Mouse (Mus musculus) kidney, postnatal 0 days (tissue): Measurements from ENCODE around the gene Ipo8. TPM values are rescaled to one million over a fixed set of nuclear protein-coding genes. Genes with fewer than 3 reads are reported as not detected.

Experiments used
- ATAC-seq: fragments of 200-750 bp; cut with Nextera tagmentation; replicated peaks from 2 replicates; pipeline ENCODE4 v1.8.0; 2017; ENCODE audit warnings: low read depth, moderate number of reproducible peaks, moderate TSS enrichment, moderate library complexity; ENCODE audit not compliant: low FRiP score
- DNase-seq: peaks from one replicate; pipeline ENCODE4 v3.0.0-alpha.2; 2016; ENCODE audit warnings: low spot score
- H3K27ac ChIP-seq: fragments of 300-500 bp; sonication (generic); 2 replicates; pipeline ENCODE4 v1.5.1; 2014; ENCODE audit warnings: mild to moderate bottlenecking
- H3K27me3 ChIP-seq: fragments of 300-500 bp; sonication (generic); 2 replicates; pipeline ENCODE4 v1.6.1; 2014; ENCODE audit warnings: low read length, mixed read lengths; ENCODE audit not compliant: insufficient read depth
- H3K36me3 ChIP-seq: fragments of 300-500 bp; sonication (generic); 2 replicates; pipeline ENCODE4 v1.6.1; 2014; ENCODE audit warnings: low read length, mixed read lengths; ENCODE audit not compliant: insufficient read depth
- H3K4me1 ChIP-seq: fragments of 300-500 bp; sonication (generic); replicated peaks from 2 replicates; pipeline ENCODE4 v1.6.1; 2014; ENCODE audit warnings: antibody characterized with exemption, low read length, mixed read lengths; ENCODE audit not compliant: insufficient read depth
- H3K4me2 ChIP-seq: fragments of 300-500 bp; sonication (generic); 2 replicates; pipeline ENCODE4 v1.6.1; 2014; ENCODE audit warnings: mild to moderate bottlenecking, low read length, moderate library complexity, mixed read lengths
- H3K4me3 ChIP-seq: fragments of 300-500 bp; sonication (generic); replicated peaks from 2 replicates; pipeline ENCODE4 v1.5.1; 2014; ENCODE audit warnings: low read depth, low read length
- H3K9ac ChIP-seq: fragments of 300-500 bp; sonication (generic); 2 replicates; pipeline ENCODE4 v1.6.1; 2014; ENCODE audit warnings: low read depth, low read length
- H3K9me3 ChIP-seq: fragments of 300-500 bp; sonication (generic); replicated peaks from 2 replicates; pipeline ENCODE4 v1.6.1; 2016; ENCODE audit warnings: low read length, inconsistent platforms, mixed read lengths
- CTCF ChIP-seq: IDR thresholded peaks from 2 replicates; pipeline ENCODE4 v1.5.1; 2016; ENCODE audit warnings: antibody characterized with exemption, low read depth, mild to moderate bottlenecking, moderate library complexity
- WGBS: fragments of 180-500 bp; shearing (Covaris S2); extraction: QIAGEN DNeasy Blood & Tissue Kit; methylation state at CpG from one replicate; pipeline ENCODE4 v1.1.7; 2014; 5-methylcytosine and 5-hydroxymethylcytosine counted together
- polyA plus RNA-seq: library from polyadenylated mRNA; unstranded; fragments of >200 nt; fragmentation: Nextera tagmentation; extraction: Ambion mirVana; gene quantifications from 2 replicates; pipeline ENCODE4 v1.2.1, GENCODE M21; 2015

Ipo8 gene
- polyA plus RNA-seq, 1 experiment from 2014 or later = 17.3 TPM

DNA sequence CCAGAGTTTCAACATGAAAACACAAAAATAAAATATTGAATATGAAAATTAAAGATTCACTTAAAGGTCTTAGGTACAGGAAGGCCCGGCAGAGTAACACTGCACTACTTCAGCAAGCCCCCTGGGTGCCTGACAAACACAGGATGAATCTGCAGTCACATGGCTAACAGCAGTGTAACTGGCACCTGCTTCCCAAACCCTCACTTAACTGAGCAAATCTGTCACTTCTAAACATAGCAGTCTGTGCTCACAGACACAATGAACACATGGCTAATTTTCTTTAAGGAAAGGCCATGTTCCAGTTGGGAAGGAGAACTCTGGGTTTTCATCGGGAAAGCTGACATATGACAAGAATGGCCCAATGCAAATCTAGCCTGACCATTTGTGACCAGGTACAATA is 36.1 kb downstream of the Ipo8 start:
- Histone ChIP-seq H3K4me3 (no peak overlapping the region), H3K9ac (no peak overlapping the region), H3K9me3 (no peaks in the 10 kb centered on the region), H3K4me1 (no peaks in the 10 kb centered on the region), H3K27me3 (no peaks in the 10 kb centered on the region), H3K4me2 (no peak overlapping the region), H3K36me3 (peaks cover 34% of the 10 kb centered on the region), H3K27ac (no peak overlapping the region)
- WGBS = 97% methylated on average over 2 of the region's 2 CpGs
- no peak for TF ChIP-seq CTCF
- DNase-seq (no peak), ATAC-seq (no peak)

DNA sequence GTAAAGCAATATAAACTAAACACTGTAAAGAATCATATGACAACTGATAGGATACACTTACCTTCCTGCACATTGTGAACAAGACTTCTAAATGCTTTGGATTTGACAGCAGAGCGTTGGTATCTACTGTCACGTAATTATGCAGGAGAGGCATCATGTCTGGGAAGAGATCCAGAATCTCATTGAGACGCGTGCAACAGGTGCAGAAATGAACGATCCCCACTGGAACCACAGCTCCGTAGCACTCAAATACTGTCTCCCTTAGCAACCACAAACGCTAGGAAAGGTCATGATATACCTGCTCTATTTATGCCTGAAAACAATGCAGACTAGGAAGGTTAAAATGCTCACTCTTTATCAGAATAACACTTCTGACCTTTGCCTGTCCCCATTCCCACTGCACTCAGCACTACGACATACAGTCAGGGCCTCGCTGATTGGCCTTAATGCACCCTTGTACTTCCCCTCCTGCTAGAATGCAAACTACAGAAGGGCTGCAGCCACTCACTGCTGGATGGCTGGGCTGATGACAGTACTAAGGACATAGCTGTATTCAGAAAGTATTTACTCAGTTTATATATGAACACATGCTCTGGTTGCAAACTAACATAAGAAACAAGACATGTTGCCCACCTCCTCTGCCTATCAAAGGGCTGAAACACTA is 42.1 kb downstream of the Ipo8 start:
- Histone ChIP-seq H3K4me1 (no peaks in the 10 kb centered on the region), H3K4me2 (no peak overlapping the region), H3K27me3 (no peaks in the 10 kb centered on the region), H3K4me3 (no peak overlapping the region), H3K36me3 (peaks cover 34% of the 10 kb centered on the region; the same call in 1 of the 2 replicates), H3K27ac (no peak overlapping the region), H3K9ac (no peak overlapping the region), H3K9me3 (no peaks in the 10 kb centered on the region)
- no peak for TF ChIP-seq CTCF
- ATAC-seq (no peak), DNase-seq (no peak)
- WGBS = 92% methylated on average over 9 of the region's 9 CpGs

DNA sequence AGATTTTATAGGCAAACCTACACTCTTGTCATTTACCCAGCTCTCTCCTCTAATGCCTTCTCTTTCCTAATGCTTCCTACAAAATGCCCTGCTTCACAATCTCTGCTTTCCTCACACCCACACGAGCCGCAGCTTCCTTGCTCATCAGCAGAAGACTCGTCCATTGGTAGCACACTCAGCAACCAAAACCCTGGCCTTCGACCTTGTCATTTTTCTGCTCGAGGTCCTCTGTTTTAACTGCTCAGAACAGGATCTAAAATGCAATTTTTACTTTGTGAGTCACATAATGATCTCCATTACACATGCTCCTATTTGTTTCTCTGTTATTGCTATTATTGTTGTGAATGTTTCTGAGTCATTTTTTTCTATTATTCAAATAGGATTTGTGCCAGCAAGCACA is 45.1 kb downstream of the Ipo8 start:
- Histone ChIP-seq H3K4me1 (no peaks in the 10 kb centered on the region), H3K4me2 (no peak overlapping the region), H3K27me3 (no peaks in the 10 kb centered on the region), H3K9ac (no peak overlapping the region), H3K27ac (no peak overlapping the region), H3K4me3 (no peak overlapping the region), H3K36me3 (peaks cover 36% of the 10 kb centered on the region; the same call in 1 of the 2 replicates), H3K9me3 (no peaks in the 10 kb centered on the region)
- TF ChIP-seq CTCF = no peak
- DNase-seq = no peak
- no peak for ATAC-seq
- 90% methylated on average over 5 of the region's 5 CpGs for WGBS

DNA sequence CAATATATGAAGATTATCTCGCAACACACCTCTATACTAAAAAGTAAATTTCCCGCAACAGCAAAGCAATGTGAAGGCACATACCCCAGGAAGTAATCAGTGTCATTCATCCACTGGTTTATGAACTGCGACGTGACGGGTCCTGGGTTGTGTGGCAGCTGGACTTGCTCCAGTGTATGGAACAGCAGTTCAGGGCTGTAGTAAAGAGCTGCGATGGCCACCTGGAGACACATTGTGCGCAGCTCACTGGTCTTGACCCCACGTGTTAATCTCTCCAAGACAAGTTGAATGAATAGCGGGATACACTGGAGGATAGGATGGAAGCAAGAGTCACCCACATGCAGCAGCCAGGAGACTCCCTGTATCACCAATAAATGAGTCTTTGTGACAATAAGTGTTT is 46.8 kb downstream of the Ipo8 start:
- H3K4me2 ChIP-seq = no peak overlapping the region
- WGBS = 65% methylated on average over 9 of the region's 9 CpGs

DNA sequence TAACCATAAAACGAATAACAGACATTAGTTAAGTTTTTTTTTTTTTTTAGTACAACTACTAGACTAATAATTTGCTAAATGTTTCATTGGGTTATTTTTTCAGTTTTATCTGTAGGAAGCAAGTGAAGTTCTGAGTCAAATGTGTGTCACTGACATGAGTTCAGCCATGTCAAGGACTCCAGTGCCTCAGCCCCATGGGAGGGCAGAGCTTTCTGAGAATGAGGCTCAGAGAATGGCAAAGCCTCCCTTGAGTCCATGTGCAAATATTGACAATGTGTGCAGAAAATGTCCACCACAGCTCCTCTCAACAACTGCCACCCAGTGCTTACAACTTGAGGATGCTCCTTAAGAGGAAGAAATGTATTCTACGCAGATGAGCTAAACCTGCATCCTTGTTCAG is 55.0 kb downstream of the Ipo8 start:
- ATAC-seq (no peak), DNase-seq (no peak)
- peaks cover 42% of the 10 kb centered on the region for H3K36me3 ChIP-seq
- no peaks in the 10 kb centered on the region for H3K27me3 ChIP-seq
- WGBS = 94% methylated on average over 2 of the region's 2 CpGs
- no peak for TF ChIP-seq CTCF
- H3K4me2 ChIP-seq = no peak overlapping the region
- H3K27ac ChIP-seq = no peak overlapping the region
- H3K4me3 ChIP-seq = no peak overlapping the region
- H3K9me3 ChIP-seq = no peaks in the 10 kb centered on the region
- no peaks in the 10 kb centered on the region for H3K4me1 ChIP-seq
- H3K9ac ChIP-seq = no peak overlapping the region

More for the DNA sequence above, 46.8 kb downstream of the Ipo8 start:
- H3K4me3 ChIP-seq = no peak overlapping the region
- H3K27ac ChIP-seq = no peak overlapping the region
- H3K9ac ChIP-seq = no peak overlapping the region
- no peaks in the 10 kb centered on the region for H3K4me1 ChIP-seq
- no peaks in the 10 kb centered on the region for H3K9me3 ChIP-seq
- H3K27me3 ChIP-seq = no peaks in the 10 kb centered on the region
- DNase-seq (no peak), ATAC-seq (no peak)
- no peak for TF ChIP-seq CTCF
- peaks cover 38% of the 10 kb centered on the region; the same call in 1 of the 2 replicates for H3K36me3 ChIP-seq

DNA sequence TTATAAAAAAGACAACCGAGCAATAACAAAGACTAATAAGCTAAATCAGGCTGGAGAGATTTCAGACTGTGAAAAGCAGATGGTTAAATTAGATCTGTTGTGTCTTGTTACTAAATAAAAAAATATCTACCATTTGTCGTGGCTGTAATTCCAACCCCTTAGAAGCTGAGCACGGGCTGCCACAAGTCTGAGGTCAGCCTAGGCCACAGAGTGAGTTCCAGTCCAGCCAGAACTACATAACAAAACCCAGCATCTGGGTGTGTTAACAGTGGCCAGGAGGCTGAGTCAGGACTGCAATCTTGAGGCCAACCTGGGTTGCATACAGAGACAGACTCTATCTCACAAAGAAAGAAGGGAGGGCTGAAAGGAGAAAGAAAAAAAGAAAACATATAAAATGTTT is 59.8 kb downstream of the Ipo8 start:
- peaks cover 23% of the 10 kb centered on the region for H3K36me3 ChIP-seq
- H3K4me2 ChIP-seq = no peak overlapping the region
- no peaks in the 10 kb centered on the region for H3K27me3 ChIP-seq
- H3K9me3 ChIP-seq = no peaks in the 10 kb centered on the region
- H3K4me1 ChIP-seq = no peaks in the 10 kb centered on the region
- no peak for DNase-seq
- ATAC-seq = no peak
- no peak overlapping the region for H3K4me3 ChIP-seq
- 80% methylated on average over 3 of the region's 3 CpGs for WGBS
- H3K27ac ChIP-seq = no peak overlapping the region
- no peak for TF ChIP-seq CTCF
- H3K9ac ChIP-seq = no peak overlapping the region

DNA sequence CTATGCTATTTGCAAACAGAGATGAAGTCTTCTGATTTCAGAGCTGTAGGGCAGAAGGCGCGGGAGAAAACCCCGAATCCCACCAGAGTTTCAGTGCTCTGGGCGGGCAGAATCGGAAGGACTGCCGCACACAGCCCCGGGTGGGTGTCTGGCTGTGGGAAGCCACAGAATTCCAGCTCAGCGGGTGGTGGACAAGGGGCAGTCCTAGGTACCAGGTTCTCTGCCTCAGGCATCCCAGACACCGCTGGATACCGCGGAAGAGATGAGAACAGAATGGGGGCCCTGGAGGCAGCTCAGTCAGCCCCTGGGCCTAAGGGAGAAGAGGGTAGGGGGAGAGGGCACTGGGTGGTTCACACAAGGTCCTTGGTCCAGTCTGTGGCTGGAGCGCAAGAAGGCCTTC is 62.8 kb downstream of the Ipo8 start:
- Histone ChIP-seq H3K27ac (no peak overlapping the region), H3K4me2 (no peak overlapping the region), H3K36me3 (peaks cover 8% of the 10 kb centered on the region; the same call in 1 of the 2 replicates), H3K4me1 (no peaks in the 10 kb centered on the region), H3K27me3 (no peaks in the 10 kb centered on the region), H3K9ac (no peak overlapping the region), H3K9me3 (no peaks in the 10 kb centered on the region), H3K4me3 (no peak overlapping the region)
- no peak for ATAC-seq
- no peak for DNase-seq
- no peak for TF ChIP-seq CTCF
- WGBS = 87% methylated on average over 12 of the region's 12 CpGs
